Mouse (Mus musculus) MN1 (cell line): ENCODE results near the gene Dhrs13.

ENCODE experiments used
- DNase-seq: peaks from one replicate; pipeline ENCODE4 v3.0.0-alpha.2; 2016; ENCODE audit warnings: low spot score

Dhrs13 gene

DNA sequence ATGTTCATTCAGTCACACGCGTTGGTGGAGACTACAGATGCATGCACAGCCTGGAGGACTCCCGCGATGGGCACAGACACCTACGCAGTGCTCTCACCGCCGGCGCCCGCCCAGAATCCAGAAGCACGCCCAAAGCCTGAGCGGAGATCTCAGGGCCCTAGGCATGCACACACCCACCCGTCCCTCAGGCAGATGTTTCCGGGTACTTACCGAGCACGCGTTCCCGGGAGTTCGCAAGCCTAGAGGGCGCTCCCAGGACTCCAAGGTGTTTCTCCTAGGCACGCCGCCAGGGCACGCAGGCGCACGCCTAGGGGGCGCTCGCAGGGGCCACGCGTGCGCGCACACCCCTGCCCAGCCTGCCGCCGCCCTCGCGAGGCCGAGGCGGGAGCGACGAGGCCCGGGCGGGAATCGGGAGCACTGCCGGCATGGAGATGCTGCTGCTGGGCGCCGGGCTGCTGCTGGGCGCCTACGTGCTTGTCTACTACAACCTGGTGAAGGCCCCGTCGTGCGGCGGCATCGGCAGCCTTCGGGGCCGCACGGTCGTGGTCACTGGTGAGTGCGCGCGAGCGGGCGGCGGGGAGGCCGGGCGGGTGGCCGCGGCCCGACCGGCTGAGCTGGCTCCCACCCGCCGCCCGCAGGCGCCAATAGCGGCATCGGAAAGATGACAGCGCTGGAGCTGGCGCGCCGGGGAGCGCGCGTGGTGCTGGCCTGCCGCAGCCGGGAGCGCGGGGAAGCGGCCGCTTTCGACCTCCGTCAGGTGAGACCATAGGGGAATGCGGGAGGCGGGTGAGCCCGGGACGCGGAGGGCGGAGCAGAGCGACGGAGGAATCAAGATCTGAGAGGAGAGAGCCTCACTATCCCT is at the start of gene Dhrs13:
Dhrs13 (plus strand) TSS at position 334 of the 862 bp plus-strand sequence.
- peak; percentile 97 for DNase-seq

DNA sequence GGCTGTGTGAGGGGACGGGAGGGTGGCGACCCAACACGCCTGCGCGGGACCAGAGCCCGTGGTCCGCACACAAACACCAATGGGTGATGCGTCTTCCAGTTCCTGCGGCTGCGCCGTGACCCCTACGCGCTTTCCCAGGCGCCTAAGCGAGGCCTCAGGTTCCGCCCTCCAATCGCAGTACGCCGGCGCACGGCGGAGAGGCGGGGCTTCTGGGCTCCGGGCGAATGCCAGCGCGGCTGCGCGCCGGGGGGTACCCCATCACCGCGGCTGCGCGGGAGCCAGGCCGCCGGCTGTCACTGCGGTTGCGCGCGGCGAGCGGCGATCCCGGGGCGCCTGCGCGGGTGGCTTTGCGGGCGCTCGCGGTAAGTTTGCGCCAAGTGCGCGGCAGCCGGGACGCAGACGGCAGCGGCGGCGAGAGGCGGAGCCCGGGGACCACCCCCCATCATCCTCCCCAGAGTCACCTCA is 49.6 kb upstream of the Dhrs13 start, which contains the start of gene Phf12:
Phf12 (plus strand) TSS at position 314 of the 465 bp plus-strand sequence.
- peak; percentile 99 for DNase-seq

DNA sequence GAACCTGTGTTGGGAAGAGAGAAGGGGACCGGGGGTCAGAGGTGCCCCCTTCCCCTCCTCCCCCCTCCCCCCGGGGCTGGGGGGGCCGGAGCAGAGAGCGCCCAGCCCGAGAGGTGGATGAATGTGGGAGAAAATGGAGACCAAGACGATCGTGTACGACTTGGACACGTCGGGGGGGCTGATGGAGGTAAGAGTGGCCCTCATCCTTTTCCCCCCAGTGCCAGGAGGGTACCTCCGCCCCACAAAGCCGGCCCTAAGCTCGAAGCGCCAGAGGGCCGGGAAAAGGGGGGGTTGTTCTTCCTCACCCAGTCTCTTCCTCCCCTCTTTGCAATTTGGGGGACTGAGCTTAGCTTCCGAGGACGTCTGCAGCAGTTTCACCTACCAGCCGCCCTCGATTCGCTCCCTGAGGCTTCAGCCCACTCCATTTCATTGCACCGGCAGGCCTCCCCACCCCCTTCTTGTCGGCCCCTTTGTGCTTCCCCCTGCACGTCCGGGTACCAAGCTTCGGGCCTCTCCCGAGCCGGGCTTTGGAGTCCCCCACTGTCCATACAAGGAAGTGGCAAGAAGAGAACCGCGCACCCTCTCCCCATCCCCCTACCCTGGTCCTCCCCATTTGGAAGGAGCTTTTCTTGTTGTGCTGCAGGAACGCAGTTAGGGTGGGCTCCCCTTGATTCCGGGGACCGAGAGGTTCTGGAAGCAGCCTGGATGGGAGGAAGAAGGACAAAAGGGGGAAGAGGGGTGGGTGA is 48.7 kb upstream of the Dhrs13 start:
- DNase-seq: peak; percentile 49

DNA sequence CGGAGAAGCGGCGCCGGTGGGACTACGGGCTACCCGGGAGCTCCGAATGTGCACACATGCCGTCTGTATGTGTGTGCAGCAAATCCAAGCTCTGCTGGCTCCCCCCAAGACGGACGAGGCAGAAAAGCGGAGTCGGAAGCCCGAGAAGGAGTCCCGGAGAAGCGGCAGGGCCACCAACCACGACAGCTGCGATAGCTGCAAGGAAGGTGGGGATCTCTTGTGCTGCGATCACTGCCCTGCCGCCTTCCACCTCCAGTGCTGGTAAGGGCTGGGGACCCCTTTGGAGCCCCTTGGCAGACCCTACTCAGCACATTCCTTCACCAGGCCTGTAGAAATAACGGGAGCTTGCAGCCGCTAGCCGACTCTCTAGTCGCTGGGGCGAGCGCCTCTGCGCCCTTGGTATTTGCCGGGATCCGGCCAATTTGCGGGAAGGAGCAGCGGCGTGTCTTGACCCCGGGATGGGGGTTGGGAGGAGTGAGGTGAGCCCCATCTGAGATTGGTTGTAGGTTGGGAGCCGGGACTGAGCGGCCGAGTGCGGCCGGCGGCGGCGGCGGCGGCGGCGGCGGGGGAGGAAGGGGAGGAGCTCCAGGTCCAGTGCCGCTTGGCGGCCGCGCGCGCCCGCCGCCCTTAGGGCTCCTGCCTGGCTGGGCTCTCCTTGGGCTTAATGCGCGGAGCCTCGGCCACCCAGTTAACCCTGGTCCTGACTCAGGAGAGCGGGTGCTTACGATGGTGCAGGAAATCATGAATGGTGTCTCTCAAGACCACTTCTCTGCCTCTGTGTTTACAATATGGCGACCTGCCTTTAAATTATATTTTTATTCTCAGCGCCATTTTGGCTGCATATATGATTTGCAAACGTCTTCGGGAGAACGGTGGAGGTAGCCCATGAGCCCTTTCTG is 47.9 kb upstream of the Dhrs13 start:
- DNase-seq: peak; percentile 76

DNA sequence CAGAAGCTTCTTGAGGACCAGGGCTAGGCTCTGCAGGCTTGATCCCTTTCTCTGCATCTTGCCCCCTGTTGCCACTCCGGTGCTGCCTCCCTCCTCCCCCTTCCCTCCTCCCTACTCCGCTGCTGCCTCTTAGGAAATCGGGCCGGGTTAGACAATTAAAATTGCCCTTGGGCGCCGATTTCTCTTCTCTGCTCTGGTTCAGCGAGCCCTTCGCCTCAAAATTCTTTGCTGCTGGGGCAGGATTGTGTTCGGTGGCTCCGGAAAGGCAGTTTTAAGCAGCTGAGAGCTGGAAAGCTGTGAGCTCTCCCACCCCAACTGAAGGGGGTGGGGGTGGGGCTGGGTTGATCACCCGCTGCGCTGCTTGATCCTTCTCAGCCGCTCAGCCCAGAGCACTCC is 47.2 kb upstream of the Dhrs13 start:
- no peak for DNase-seq

DNA sequence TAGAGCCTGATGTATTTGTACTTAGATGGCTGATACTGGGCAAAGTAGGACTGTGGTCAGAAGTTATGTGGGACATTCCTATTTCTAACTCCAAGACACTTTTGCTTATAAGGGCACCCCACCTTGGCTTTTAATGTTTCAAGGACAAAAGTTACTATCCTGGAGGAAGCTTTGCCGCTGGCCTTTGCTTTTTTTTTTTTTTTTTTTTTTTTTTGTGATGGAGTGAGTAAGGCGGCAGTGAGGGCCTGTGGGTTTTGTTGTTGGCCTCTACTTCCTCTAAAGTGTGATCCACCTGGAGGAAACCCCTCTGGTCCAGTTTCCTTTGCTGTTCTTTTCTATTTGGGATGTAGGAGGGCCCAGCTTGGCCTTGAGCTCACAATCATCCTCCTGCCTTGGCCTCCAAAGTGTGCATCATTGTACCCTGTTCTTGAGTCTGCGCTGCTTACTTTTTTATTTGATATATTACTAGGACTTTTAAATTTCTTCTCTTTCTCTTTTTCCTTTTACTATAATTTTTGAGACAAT is 46.5 kb upstream of the Dhrs13 start:
- DNase-seq: no peak

DNA sequence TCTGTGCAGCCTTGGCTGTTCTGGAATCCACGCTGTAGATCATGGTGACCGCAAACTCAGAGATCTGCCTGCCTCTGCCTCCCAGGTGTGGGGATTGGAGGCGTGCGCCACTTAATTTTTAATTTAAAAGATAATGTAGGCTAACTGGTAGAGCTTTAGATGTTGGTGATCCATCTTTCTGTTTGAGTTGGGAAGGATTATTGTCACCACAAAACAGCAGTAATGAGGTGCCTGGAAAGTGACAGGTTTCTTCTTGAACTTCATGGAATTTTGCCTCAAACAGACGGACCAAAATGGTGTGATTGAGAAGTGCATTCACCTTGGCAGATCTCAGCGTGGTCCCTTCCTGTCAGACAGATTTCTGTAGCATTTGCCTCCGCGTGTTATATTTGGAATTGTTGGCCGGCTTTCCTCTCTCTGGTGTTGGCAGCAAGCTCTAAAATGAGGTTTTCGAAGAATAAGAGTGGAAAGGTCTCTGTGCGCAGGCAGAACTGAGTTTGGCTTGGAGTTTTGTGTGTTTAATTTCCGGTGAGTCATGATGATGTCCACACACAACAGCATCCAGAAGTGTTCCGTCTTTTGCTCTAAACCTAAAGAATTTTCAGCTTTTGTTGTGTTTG is 42.9 kb upstream of the Dhrs13 start:
- DNase-seq: no peak

DNA sequence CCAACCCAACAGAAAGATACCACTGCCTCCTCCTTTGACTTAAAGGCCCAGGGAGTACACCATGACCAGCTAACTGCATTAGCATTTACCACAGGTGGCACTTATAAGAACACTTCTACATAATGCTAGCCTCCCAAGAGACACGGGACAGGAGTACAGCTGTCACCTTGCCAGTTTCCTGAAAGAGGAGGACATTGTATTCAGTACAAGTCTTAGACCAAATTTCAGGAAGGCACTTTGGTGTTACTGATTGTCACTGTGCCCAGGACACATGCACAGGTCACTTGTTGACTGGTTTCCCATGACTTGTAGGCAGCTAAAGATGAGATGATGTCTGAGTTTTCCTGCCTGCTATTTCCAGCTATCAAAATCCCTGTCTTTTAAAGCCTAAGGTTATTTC is 36.5 kb upstream of the Dhrs13 start:
- DNase-seq: no peak

DNA sequence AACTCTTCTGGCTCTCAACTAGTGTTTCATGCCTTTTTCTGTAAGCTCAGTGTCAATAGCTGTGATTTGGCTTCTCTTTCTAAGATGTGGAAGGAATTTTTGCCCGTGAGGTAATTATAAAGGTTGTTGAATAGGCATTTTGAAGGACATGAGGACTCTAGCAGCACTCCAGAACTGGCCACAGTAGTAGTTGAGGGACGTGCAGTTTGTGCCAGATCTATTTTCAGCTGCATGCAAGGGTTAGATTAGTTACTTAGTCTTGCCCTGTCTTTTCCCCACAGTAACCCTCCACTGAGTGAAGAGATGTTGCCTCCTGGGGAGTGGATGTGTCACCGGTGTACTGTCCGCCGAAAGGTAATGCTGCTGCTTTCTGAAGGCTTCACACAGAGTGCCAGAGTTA is 25.6 kb upstream of the Dhrs13 start:
- DNase-seq: no peak

DNA sequence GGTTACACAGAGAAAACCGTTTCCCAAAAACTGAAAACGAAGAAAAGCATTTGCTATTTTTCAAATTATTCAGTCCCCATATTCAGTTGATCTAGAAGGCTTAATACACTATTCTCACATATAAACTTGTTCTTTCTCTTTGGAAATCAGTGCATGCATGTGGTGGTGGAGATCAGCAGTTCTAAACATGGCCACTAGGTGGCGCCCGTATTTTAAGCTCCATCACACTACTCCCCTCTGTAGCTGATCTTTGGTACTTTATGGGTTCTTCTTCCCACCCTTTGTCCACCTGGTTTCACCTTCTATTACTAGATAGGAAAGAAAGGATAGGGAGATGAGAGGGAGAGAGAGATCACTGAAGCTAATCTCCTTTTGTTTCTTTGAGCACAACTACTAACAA is 12.4 kb upstream of the Dhrs13 start:
- peak; percentile 77 for DNase-seq

DNA sequence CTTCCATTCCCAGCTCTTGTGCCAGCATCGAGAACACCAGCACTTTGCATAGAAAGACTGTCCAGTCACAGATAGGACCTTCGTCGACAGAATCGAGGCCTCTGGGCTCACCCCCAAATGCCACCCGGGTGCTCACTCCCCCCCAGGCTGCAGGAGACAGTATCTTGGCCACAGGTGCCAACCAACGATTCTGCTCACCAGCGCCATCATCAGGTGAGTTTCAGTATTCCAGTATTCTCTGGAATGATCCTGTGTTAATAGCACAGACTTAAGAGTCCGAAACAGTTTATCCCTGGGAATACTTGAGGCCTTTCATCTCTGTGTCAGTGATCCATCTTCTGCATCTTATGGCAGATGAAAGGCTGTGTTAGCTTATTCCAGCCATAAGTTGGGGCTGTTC is 8.5 kb upstream of the Dhrs13 start:
- peak; percentile 30 for DNase-seq

DNA sequence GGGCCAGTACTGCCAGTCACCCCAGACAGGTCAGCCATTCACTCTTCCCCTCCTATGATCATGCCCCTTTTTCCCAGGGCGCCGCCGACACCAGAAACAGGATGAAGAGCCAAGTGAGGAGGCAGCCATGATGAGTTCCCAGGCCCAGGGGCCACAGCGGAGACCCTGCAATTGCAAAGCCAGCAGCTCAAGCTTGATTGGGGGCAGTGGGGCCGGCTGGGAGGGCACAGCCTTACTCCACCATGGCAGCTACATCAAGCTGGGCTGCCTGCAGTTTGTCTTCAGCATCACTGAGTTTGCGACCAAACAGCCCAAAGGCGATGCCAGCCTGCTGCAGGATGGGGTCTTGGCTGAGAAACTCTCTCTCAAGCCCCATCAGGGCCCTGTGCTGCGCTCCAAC is 2.8 kb upstream of the Dhrs13 start:
- no peak for DNase-seq

DNA sequence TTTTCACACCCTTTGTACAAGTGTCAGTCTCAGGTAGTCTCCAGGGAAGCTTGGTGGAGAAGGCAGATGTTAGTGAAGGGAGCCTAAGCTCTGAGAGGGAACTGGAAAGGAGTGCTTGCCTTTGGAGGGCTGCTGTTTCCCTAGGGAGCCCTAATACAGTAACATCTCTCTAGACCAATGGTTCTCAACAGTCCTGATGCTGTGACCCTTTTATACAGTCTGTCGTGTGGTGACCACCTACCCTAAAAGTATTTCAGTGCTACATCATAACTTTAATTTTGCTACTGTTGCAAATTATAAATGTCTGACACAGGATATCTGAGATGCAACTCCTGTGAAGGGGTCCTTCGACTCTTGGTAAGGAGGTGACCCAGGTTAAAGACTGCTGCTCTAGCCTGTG is 1.5 kb upstream of the Dhrs13 start:
- no peak for DNase-seq

DNA sequence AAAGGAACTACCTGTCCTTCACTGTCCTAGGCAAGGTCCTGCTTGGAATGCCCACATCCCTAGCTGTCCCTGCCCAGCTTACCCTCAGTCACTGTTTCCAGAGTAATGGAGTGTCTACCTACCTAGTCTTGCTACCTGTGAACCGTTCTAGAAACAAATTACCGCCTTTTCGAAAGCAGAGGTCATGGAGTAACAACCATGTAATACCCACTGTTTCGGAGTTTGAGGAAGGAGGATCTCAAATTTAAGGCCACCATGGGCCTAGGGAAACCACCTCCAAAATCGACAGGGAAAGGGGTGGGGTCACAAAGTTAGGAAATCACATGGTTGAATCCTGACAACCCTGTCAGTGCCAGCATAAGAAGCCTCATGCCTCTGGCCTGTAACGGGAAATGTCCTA is 691 bp upstream of the Dhrs13 start:
- no peak for DNase-seq

DNA sequence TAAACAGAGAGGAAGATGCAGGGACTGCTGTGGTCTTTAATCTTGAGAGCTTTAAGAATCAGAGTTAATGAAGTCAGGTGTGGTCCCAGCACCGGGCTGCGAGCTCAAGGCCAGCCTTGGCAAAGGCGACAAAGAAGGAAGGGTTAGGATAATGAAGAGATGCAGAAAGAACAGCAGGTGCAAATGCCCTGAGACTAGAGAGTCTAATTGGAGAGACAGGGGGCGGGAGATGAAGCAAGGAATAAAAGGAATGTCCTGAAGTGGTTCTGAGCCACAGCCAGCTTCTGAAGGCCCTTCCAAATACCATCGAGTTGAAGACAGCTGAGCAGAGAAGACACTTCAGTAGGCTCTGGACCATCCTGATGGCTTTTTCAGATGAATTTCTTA is 722 bp downstream of the Dhrs13 start:
- no peak for DNase-seq

DNA sequence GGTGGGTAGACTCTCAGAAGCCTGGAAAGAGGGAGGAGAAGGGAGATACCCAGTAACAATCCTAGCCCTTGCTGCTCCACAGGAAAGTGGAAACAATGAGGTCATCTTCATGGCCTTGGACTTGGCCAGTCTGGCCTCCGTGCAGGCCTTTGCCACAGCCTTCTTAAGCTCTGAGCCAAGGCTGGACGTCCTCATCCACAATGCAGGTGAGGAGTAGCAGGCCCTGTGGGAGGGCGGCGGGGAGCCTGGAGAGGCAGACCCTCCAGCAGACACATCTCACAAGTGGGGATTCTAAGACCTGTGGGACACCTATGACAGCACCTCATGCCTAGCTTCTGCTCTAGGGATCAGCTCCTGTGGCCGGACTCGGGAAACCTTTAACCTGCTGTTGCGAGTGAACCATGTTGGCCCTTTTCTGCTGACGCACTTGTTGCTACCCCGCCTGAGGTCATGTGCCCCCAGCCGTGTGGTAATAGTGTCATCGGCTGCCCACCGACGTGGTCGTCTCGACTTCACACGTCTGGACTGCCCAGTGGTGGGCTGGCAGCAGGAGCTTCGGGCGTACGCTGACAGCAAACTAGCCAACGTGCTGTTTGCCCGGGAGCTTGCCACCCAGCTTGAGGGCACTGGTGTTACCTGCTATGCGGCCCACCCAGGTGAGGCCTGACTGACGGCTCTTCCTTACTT is 2.0 kb downstream of the Dhrs13 start:
- no peak for DNase-seq

DNA sequence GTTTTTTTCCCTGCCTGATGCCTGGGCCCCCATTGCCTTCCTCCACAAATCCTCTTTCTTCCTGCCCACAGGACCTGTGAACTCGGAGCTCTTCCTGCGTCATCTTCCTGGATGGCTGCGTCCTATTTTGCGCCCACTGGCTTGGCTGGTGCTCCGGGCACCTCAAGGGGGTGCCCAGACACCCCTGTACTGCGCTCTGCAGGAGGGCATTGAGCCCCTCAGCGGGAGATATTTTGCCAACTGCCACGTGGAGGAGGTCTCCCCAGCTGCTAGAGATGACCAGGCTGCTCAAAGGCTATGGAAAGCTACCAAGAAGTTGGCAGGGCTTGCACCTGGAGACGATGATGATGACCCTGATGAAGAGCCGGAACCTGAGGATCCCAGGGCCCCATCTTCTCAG is 4.7 kb downstream of the Dhrs13 start:
- no peak for DNase-seq

DNA sequence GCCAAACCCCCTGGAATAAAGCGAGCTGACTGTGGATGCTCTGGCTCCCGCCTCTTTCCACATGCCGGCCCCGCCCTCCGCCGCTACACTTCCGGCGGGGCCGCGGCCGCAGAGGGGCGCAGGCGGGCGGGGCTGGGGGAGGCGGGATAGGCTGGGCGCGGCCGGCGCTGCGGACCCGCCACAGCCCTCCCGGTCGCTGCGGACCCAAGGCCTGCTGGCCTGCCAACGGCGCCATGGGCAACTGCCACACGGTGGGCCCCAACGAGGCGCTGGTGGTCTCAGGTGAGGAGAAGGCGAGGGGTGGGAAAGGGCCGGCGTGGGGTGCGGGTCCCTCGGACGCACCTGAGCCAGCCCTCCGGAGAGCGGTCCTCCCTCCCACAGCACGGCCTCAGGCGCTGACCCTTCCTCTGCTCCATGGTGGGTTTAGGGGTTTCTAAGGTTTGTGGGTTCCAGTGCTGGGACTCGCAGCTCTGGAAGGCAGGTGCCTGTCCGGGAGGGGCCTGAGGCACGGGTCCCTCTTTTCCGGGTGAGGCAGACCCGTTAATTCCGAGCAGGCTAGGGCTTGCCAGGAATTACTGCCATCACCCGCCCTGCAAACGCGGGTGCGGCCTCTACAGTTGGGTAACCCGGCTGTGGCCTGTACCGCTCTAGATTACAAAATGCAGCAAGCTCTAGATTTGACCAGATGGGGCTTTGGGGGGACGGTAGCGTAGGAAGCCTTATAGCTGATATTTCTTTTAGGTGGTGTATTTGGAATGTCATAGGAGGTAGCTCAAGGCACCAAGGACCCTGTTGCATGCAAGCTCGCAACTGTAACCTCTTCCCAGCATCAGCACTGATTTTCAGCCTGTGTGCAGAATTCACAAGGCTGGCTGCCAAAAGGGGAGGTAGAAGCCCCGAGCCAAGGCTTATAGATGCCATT is 6.0 kb downstream of the Dhrs13 start, which contains the start of gene Flot2:
Flot2 (plus strand) TSS at position 101 of the 922 bp plus-strand sequence.
- DNase-seq: peak; percentile 72

DNA sequence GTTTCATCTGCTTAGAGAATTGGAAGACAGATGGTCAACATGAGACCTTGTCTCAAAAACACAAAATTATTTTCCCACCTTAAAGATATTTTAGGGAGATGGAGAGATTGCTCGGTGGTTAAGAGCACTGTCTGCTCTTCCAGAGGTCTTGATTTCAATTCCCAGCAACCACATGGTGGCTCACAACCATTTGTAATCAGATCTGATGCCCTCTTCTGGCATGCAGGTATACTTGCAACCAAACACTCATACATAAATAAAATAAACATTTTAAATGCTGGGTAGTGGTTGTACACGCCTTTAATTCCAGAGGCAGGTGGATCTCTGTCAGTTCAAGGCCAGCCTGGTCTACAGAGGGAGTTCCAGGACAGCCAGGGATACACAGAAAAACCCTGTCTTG is 8.8 kb downstream of the Dhrs13 start:
- no peak for DNase-seq
